ENCODE assay signal across 34 mouse cellular contexts in the genomic region with DNA sequence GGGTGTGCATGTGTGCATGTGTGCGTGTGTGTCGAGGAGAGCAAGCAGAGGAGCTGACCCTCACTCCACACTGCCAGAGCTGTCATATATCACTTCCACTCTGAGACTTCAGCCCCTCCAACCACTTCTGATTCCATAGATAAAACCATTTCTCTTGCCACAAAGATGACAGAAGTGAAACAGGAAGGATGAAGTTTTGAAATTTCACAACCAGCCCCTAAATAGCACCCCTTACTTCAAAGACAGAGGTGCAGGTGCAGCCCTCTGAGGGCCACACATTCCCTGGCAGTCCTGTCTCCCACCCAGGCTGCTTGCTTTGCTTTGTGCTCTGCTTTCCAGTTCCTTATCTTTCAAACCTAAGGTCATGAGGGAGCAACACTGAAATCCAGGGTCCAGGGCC. TPM values are rescaled to one million over a fixed set of nuclear protein-coding genes. Genes with fewer than 3 reads are reported as not detected.
DNase-seq lines count a peak whose midpoint lies in the region; ATAC-seq and TF ChIP-seq lines count a peak whose summit lies in the region.
"Had no signal": no experiment of that assay in that cellular context is flagged by ENCODE, and none has a peak within 500 bp of the region (broad histone marks: within the 10 kb centered on the region; RNA-seq: fewer than 3 reads in every experiment).

No protein-coding gene starts in this region.

- peak; percentile 78 for DNase-seq in heart, adult 11 months
- DNase-seq in heart, postnatal 25 days (ENCODE audit: low spot score), result no peak
- DNase-seq in 416B (ENCODE audit: low read depth), result peak; percentile 36
- DNase-seq in embryonic facial prominence, embryonic 10.5 days (ENCODE audit: low spot score), result no peak
- no peak for DNase-seq in spleen, postnatal 4 days (ENCODE audit: low spot score in 2 of 2)
- no peak for DNase-seq in urinary bladder, adult 2 months (ENCODE audit: low spot score)
- DNase-seq: adrenal gland, postnatal 10 days; cerebellum, adult 8-10 months; cerebellum, postnatal 25 days; gastrocnemius, postnatal 10 days; kidney, adult 18-20 months; kidney, postnatal 4 days; liver, embryonic 13.5 days; lung, adult 18-20 months; lung, postnatal 4 days; retina, postnatal 1 day had no signal

- intact Hi-C loops in heart, postnatal 25 days (cut with DNase I), result loop anchor here (2.0 kb wide), 1 partner anchor 37 kb away; no protein-coding TSS in a partner anchor

- ATAC-seq in granulocyte monocyte progenitor cell, adult 5-6 weeks (replicated peaks; ENCODE audit: poor library complexity, severe bottlenecking), result peak; percentile 75
- ATAC-seq: forebrain, embryonic 16.5 days; hindbrain, embryonic 16.5 days; lung, postnatal 0 days; midbrain, embryonic 15.5 days had no signal

- H3K36me3 ChIP-seq in small intestine, adult 2 months (ENCODE audit: control insufficient read depth, insufficient read depth, low read length), result no peaks in the 10 kb centered on the region
- no peaks in the 10 kb centered on the region for H3K36me3 ChIP-seq in embryonic facial prominence, embryonic 10.5 days (replicated peaks)
- H3K36me3 ChIP-seq: embryonic facial prominence, embryonic 12.5 days; liver, embryonic 13.5 days; midbrain, embryonic 10.5 days; midbrain, embryonic 15.5 days; neural tube, embryonic 15.5 days had no signal

- no peak for TF ChIP-seq POLR2A in small intestine, adult 2 months (IDR thresholded peaks at IDR 0.05; ENCODE audit: low read depth, low read length)

- no peaks in the 10 kb centered on the region for H3K9me3 ChIP-seq in embryonic facial prominence, embryonic 10.5 days
- H3K9me3 ChIP-seq: embryonic facial prominence, embryonic 12.5 days; liver, embryonic 13.5 days; midbrain, embryonic 10.5 days; midbrain, embryonic 15.5 days; neural tube, embryonic 15.5 days had no signal

- no peaks in the 10 kb centered on the region for H3K27me3 ChIP-seq in small intestine, adult 2 months (ENCODE audit: control insufficient read depth, insufficient read depth, low read length)
- no peaks in the 10 kb centered on the region for H3K27me3 ChIP-seq in embryonic facial prominence, embryonic 10.5 days (replicated peaks; ENCODE audit: low read depth, poor library complexity, severe bottlenecking)
- H3K27me3 ChIP-seq: embryonic facial prominence, embryonic 12.5 days; liver, embryonic 13.5 days; midbrain, embryonic 15.5 days; neural tube, embryonic 15.5 days had no signal

- no peak overlapping the region for H3K4me3 ChIP-seq in small intestine, adult 2 months (ENCODE audit: low read depth, low read length)
- no peak overlapping the region for H3K4me3 ChIP-seq in embryonic facial prominence, embryonic 10.5 days
- H3K4me3 ChIP-seq: embryonic facial prominence, embryonic 12.5 days; liver, embryonic 13.5 days; midbrain, embryonic 10.5 days; midbrain, embryonic 15.5 days; neural tube, embryonic 15.5 days had no signal

- 76% methylated on average over 2 of the region's 2 CpGs for WGBS in small intestine, adult 2 months
- 87% methylated on average over 2 of the region's 2 CpGs for WGBS in embryonic facial prominence, embryonic 10.5 days

- H3K4me1 ChIP-seq in small intestine, adult 2 months (ENCODE audit: control insufficient read depth, insufficient read depth, insufficient read length, low read length), result peaks cover 22% of the 10 kb centered on the region
- peaks cover 76% of the 10 kb centered on the region for H3K4me1 ChIP-seq in embryonic facial prominence, embryonic 10.5 days

- TF ChIP-seq CTCF in small intestine, adult 2 months (IDR thresholded peaks at IDR 0.05; ENCODE audit: extremely low read depth, insufficient read length, insufficient replicate concordance, low read depth, low read length), result no peak

- H3K27ac ChIP-seq in small intestine, adult 2 months (ENCODE audit: insufficient read depth, low read depth, low read length), result 0 out of 2 replicates have a peak overlapping the region, but pooled peaks have one; percentile 3
- no peak overlapping the region for H3K27ac ChIP-seq in embryonic facial prominence, embryonic 10.5 days (replicated peaks)
- H3K27ac ChIP-seq: embryonic facial prominence, embryonic 12.5 days; liver, embryonic 13.5 days; midbrain, embryonic 15.5 days; neural tube, embryonic 15.5 days had no signal

RNA-seq across cellular contexts. Expression of gene Sema4c, which starts 33.3 kb away (rescaled TPM):
- 10 to 100 TPM; 14.8 to 15.7 TPM for total RNA-seq in heart, postnatal 25 days (2021)
- 2.0 and 2.3 TPM in 2 replicates for total RNA-seq in granulocyte monocyte progenitor cell, adult 5-6 weeks (2014; fragmentation: Nextera tagmentation)
- total RNA-seq in granulocyte monocyte progenitor cell, adult 5-6 weeks (2017), result 1.9 and 2.1 TPM in 2 replicates
- polyA plus RNA-seq in small intestine, adult 2 months (2012; rRNA removed), result 3.4 and 6.0 TPM in 2 replicates
- 24.9 and 25.9 TPM in 2 replicates for polyA plus RNA-seq in embryonic facial prominence, embryonic 10.5 days (2016; fragmentation: Nextera tagmentation; extraction: Ambion mirVana)
- polyA plus RNA-seq in urinary bladder, adult 2 months (2012; rRNA removed), result 25.6 and 30.8 TPM in 2 replicates

RNA-seq across cellular contexts. Expression of gene Ankrd39, which starts 44.2 kb away (rescaled TPM):
- 1 to 10 TPM; 5.6 to 8.1 TPM for total RNA-seq in heart, postnatal 25 days (2021)
- 4.9 and 6.5 TPM in 2 replicates for total RNA-seq in granulocyte monocyte progenitor cell, adult 5-6 weeks (2014; fragmentation: Nextera tagmentation)
- total RNA-seq in granulocyte monocyte progenitor cell, adult 5-6 weeks (2017), result 3.1 and 7.2 TPM in 2 replicates
- polyA plus RNA-seq in small intestine, adult 2 months (2012; rRNA removed), result 10.3 and 13.5 TPM in 2 replicates
- polyA plus RNA-seq in embryonic facial prominence, embryonic 10.5 days (2016; fragmentation: Nextera tagmentation; extraction: Ambion mirVana), result 18.9 and 20.3 TPM in 2 replicates
- polyA plus RNA-seq in urinary bladder, adult 2 months (2012; rRNA removed), result 19.6 and 26.7 TPM in 2 replicates

RNA-seq across cellular contexts. Expression of gene Gm42417, which starts 52.2 kb away (rescaled TPM):
- 100 to 1,000 TPM; 112 to 186 TPM for total RNA-seq in heart, postnatal 25 days (2021)
- not detected in 2 replicates for total RNA-seq in granulocyte monocyte progenitor cell, adult 5-6 weeks (2014; fragmentation: Nextera tagmentation)
- total RNA-seq in granulocyte monocyte progenitor cell, adult 5-6 weeks (2017), result 0.93 TPM in 1 of 2 replicates, not detected in the other
- not detected in 2 replicates for polyA plus RNA-seq in small intestine, adult 2 months (2012; rRNA removed)
- polyA plus RNA-seq in embryonic facial prominence, embryonic 10.5 days (2016; fragmentation: Nextera tagmentation; extraction: Ambion mirVana), result 0.54 TPM in 1 of 2 replicates, not detected in the other
- 0.12 and 0.25 TPM in 2 replicates for polyA plus RNA-seq in urinary bladder, adult 2 months (2012; rRNA removed)
- total RNA-seq: ES-E14; left cerebral cortex, adult 8-10 months; left cerebral cortex, postnatal 36 days had no signal
- polyA plus RNA-seq: gonadal fat pad, adult 2 months; heart, embryonic 11.5 days; heart, embryonic 16.5 days; intestine, embryonic 14.5 days; liver, embryonic 13.5 days; spleen, adult 2 months; stomach, embryonic 14.5 days had no signal

RNA-seq across cellular contexts. Expression of gene Ankrd23, which starts 54.7 kb away (rescaled TPM):
- 100 to 1,000 TPM; 215 to 337 TPM for total RNA-seq in heart, postnatal 25 days (2021)
- total RNA-seq in granulocyte monocyte progenitor cell, adult 5-6 weeks (2014; fragmentation: Nextera tagmentation), result 7.0 and 12.2 TPM in 2 replicates
- 5.8 and 8.4 TPM in 2 replicates for total RNA-seq in granulocyte monocyte progenitor cell, adult 5-6 weeks (2017)
- polyA plus RNA-seq in small intestine, adult 2 months (2012; rRNA removed), result 5.2 and 5.8 TPM in 2 replicates
- 15.5 and 16.6 TPM in 2 replicates for polyA plus RNA-seq in embryonic facial prominence, embryonic 10.5 days (2016; fragmentation: Nextera tagmentation; extraction: Ambion mirVana)
- polyA plus RNA-seq in urinary bladder, adult 2 months (2012; rRNA removed), result 21.3 and 26.1 TPM in 2 replicates

Comparison
In these comparisons a context has a peak if more than half of its experiments do, and no peak if none do; other contexts are left out.
1. DNase-seq: peak in heart, adult 11 months (single experiment) and 416B (single experiment); none in heart, postnatal 25 days (single experiment), embryonic facial prominence, embryonic 10.5 days (single experiment), spleen, postnatal 4 days (0 of 2) and urinary bladder, adult 2 months (single experiment).